Mouse (Mus musculus) kidney, embryonic 16.5 days (tissue): Measurements from ENCODE around the gene Map4k3. TPM values are rescaled to one million over a fixed set of nuclear protein-coding genes. Genes with fewer than 3 reads are reported as not detected.
"Not testable (repeated sequence)": the region's sequence is repeated elsewhere in the genome, so short reads cannot be mapped to it uniquely, and the experiment has no call there.

Experiments used
- ATAC-seq: fragments of 200-750 bp; cut with Nextera tagmentation; 2 replicates; pipeline ENCODE4 v1.8.0; 2017; ENCODE audit warnings: moderate TSS enrichment; ENCODE audit not compliant: low FRiP score, low TSS enrichment
- H3K27ac ChIP-seq: fragments of 300-500 bp; sonication (generic); 2 replicates; pipeline ENCODE4 v1.5.1; 2014; ENCODE audit warnings: low read length
- H3K27me3 ChIP-seq: fragments of 300-500 bp; sonication (generic); 2 replicates; pipeline ENCODE4 v1.6.1; 2014; ENCODE audit warnings: low read length, control low read depth, mixed read lengths; ENCODE audit not compliant: insufficient read depth
- H3K36me3 ChIP-seq: fragments of 300-500 bp; sonication (generic); 2 replicates; pipeline ENCODE4 v1.6.1; 2014; ENCODE audit warnings: low read length, control low read depth, mixed read lengths; ENCODE audit not compliant: insufficient read depth
- H3K4me1 ChIP-seq: fragments of 300-500 bp; sonication (generic); 2 replicates; pipeline ENCODE4 v1.6.1; 2014; ENCODE audit warnings: low read length, control low read depth, mixed read lengths; ENCODE audit not compliant: insufficient read depth
- H3K4me2 ChIP-seq: fragments of 300-500 bp; sonication (generic); replicated peaks from 2 replicates; pipeline ENCODE4 v1.6.1; 2014; ENCODE audit warnings: low read depth, low read length
- H3K4me3 ChIP-seq: fragments of 300-500 bp; sonication (generic); 2 replicates; pipeline ENCODE4 v1.5.1; 2014; ENCODE audit warnings: mild to moderate bottlenecking, low read length
- H3K9ac ChIP-seq: fragments of 300-500 bp; sonication (generic); replicated peaks from 2 replicates; pipeline ENCODE4 v1.6.1; 2014; ENCODE audit warnings: low read length
- H3K9me3 ChIP-seq: fragments of 300-500 bp; sonication (generic); 2 replicates; pipeline ENCODE4 v1.6.1; 2016; ENCODE audit warnings: low read length, control low read depth
- WGBS: fragments of 180-500 bp; shearing (Covaris S2); extraction: QIAGEN DNeasy Blood & Tissue Kit; methylation state at CpG from one replicate; pipeline ENCODE4 v1.1.7; 2014; 5-methylcytosine and 5-hydroxymethylcytosine counted together
- polyA plus RNA-seq: library from polyadenylated mRNA; unstranded; fragments of >200 nt; fragmentation: Nextera tagmentation; extraction: Ambion mirVana; gene quantifications from 2 replicates; pipeline ENCODE4 v1.2.1, GENCODE M21; 2015

The Map4k3 gene
- polyA plus RNA-seq, 1 experiment from 2014 or later: 22.8 TPM

DNA sequence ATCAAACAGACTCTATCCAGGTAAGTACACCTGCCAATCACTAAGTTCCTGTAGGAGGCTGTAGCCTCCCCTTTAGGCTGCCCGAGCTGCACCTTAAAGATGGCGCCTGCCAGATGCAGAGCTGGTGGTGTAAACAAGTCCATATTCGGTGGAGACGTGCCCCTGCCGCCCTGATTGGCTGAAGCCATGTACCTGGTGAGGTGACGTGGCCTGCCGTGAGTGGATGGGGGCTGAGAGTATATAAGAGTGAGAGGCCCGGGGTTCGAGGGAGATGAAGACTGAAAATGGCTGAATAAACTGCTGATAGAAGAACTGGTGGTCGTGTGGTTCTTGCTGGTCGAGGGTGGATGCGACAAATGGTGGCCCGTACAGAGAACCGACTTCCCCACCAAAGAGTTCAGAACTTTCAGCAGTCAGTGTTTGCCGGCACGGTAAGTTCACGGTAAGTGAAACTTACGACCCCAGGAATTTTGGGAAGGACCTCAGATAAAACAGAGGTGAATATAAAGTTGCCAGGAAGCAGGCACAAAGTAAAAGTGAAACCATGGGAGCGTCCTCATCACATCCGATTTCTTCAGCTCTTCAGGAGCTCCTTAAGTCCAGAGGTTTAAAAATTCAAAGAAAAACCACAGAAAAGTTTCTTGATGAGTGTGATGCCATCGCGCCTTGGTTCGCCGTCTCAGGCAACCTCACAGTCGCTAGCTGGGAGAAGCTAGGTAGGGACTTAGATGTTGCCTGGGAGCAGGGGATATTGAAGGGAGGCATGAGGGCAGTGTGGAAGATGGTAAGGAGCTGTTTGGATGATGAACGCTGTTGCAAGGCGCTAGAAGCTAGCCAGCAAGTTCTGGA, 164.3 kb downstream of the Map4k3 start:
- not testable (repeated sequence) for H3K27me3 ChIP-seq, H3K4me1 ChIP-seq, H3K36me3 ChIP-seq, H3K9ac ChIP-seq, ATAC-seq, H3K4me3 ChIP-seq, H3K4me2 ChIP-seq, H3K27ac ChIP-seq, H3K9me3 ChIP-seq
- WGBS: 95% methylated on average over 27 of the region's 27 CpGs

DNA sequence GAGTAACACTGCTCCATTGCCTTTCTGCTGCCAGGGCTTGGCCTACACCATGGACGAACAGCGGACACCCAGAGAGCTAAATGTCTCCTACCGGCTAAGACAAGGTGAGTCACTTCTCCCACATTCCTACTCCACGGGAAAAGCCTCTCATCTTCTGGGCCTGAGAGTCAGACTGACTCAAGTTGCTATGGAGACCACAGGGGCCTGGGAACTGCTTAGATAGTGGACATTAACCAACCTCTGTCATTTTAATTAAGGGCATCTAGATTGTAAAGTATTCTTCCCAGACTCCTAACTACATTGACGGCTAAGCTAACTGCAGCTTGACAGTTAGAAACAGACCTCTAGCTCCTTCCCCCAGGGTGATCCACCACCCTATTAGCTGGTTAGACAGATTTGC, 165.5 kb downstream of the Map4k3 start:
- Histone ChIP-seq H3K9ac (no peak overlapping the region), H3K4me1 (0 out of 2 replicates have a peak, but pooled peaks cover 3% of the 10 kb centered on the region), H3K9me3 (0 out of 2 replicates have a peak, but pooled peaks cover 4% of the 10 kb centered on the region), H3K27ac (no peak overlapping the region), H3K4me2 (no peak overlapping the region), H3K27me3 (no peaks in the 10 kb centered on the region), H3K36me3 (no peaks in the 10 kb centered on the region), H3K4me3 (no peak overlapping the region)
- WGBS: 84% methylated on average over 5 of the region's 5 CpGs
- ATAC-seq: no peak

GRCm38 (mm10) chr17:80560669-80561401, 167.4 kb downstream of the Map4k3 start:
- no peak overlapping the region for H3K27ac ChIP-seq
- no peaks in the 10 kb centered on the region for H3K9me3 ChIP-seq
- peak overlapping the region; percentile 14; the same call in 1 of the 2 replicates for H3K4me3 ChIP-seq
- H3K36me3 ChIP-seq: no peaks in the 10 kb centered on the region
- peak; percentile 72 for ATAC-seq
- H3K4me2 ChIP-seq: peak overlapping the region; percentile 41; the same call in 1 of the 2 replicates
- no peak overlapping the region for H3K9ac ChIP-seq
- H3K4me1 ChIP-seq: 0 out of 2 replicates have a peak, but pooled peaks cover 3% of the 10 kb centered on the region
- 17% methylated on average over 12 of the region's 12 CpGs for WGBS
- H3K27me3 ChIP-seq: no peaks in the 10 kb centered on the region

DNA sequence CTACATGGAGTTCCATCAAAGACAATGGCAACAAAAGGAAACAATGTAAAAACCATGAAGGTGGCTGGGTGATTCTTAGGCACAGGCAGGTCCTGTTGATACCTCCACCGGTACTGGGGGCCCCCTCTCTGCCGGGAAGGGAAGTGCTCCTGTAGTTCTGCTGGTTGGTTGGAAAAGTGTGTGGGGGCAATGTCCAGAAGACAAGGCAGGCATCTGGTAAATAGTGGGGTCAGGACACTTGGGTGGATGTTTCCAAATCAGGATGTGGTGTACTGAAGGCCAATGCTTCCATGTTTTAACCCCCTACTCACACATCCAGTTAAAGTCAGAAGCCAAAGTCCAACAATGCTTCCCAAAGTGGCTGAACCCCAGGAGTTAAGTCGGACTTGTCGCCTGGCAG, 168.5 kb downstream of the Map4k3 start:
- H3K4me3 ChIP-seq: no peak overlapping the region
- no peaks in the 10 kb centered on the region for H3K9me3 ChIP-seq
- 94% methylated on average over 4 of the region's 4 CpGs for WGBS
- no peak overlapping the region for H3K9ac ChIP-seq
- no peaks in the 10 kb centered on the region for H3K36me3 ChIP-seq
- no peak overlapping the region for H3K27ac ChIP-seq
- 0 out of 2 replicates have a peak, but pooled peaks cover 3% of the 10 kb centered on the region for H3K4me1 ChIP-seq
- no peak overlapping the region for H3K4me2 ChIP-seq
- no peak for ATAC-seq
- H3K27me3 ChIP-seq: no peaks in the 10 kb centered on the region

DNA sequence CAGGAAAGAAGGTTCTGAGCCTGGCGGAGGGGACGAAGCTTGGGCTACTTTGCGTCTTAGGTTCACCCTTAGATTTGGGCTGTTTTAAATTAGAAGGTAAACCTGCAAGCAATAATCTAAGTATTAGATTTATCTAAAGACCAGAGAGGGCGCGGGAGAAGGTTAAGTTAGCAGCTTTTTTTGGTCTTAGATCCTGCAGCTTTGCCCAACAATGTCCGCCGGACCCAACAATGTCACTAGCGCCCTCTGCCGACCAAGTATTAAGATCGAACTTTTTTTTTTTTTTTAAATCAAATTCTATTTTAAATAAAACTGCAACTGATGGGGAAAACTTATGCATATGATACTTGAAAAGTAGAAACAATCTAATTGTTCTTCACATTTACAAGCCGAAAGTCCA, 169.2 kb downstream of the Map4k3 start:
- WGBS: 33% methylated on average over 11 of the region's 11 CpGs
- H3K4me1 ChIP-seq: 0 out of 2 replicates have a peak, but pooled peaks cover 3% of the 10 kb centered on the region
- no peak overlapping the region for H3K27ac ChIP-seq
- no peak overlapping the region for H3K9ac ChIP-seq
- H3K27me3 ChIP-seq: no peaks in the 10 kb centered on the region
- H3K36me3 ChIP-seq: no peaks in the 10 kb centered on the region
- no peaks in the 10 kb centered on the region for H3K9me3 ChIP-seq
- ATAC-seq: no peak
- no peak overlapping the region for H3K4me3 ChIP-seq
- H3K4me2 ChIP-seq: no peak overlapping the region; the same call in 1 of the 2 replicates

- no peaks in the 10 kb centered on the region for H3K27me3 ChIP-seq
- 0 out of 2 replicates have a peak, but pooled peaks cover 3% of the 10 kb centered on the region for H3K4me1 ChIP-seq
- WGBS: 70% methylated on average over 14 of the region's 14 CpGs
- H3K9me3 ChIP-seq: no peaks in the 10 kb centered on the region
- no peaks in the 10 kb centered on the region for H3K36me3 ChIP-seq
- 0 out of 2 replicates have a peak, but pooled peaks have one; percentile 17 for ATAC-seq
- H3K9ac ChIP-seq: no peak overlapping the region
- H3K4me3 ChIP-seq: no peak overlapping the region
- no peak overlapping the region for H3K27ac ChIP-seq
- no peak overlapping the region for H3K4me2 ChIP-seq
Observed at GRCm38 (mm10) chr17:80558583-80558982, 169.7 kb downstream of the Map4k3 start.

DNA sequence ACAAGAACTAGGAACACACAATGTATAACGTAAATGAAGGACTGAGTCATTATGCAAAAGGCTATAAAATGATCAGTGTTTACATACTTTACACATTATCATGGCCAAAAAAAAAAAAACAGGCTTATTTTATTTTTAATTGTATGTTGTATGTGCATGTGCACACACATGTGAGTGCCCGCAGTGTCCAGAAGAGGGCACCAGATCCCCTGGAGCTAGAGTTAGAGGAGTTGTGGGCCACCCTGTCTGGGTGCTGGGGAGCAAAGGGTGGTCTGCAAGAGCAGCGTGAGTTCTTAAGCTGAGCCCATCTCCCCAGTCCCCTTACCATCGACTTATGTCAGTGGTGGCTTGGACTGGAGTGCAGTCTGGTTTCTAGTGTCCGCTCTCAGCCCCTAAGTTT, 170.8 kb downstream of the Map4k3 start:
- Histone ChIP-seq H3K27me3 (no peaks in the 10 kb centered on the region), H3K27ac (no peak overlapping the region), H3K36me3 (no peaks in the 10 kb centered on the region), H3K4me1 (0 out of 2 replicates have a peak, but pooled peaks cover 3% of the 10 kb centered on the region), H3K4me2 (no peak overlapping the region), H3K9ac (no peak overlapping the region), H3K4me3 (no peak overlapping the region), H3K9me3 (no peaks in the 10 kb centered on the region)
- 89% methylated on average over 5 of the region's 5 CpGs for WGBS
- no peak for ATAC-seq

GRCm38 (mm10) chr17:80553318-80554270, 174.7 kb downstream of the Map4k3 start:
- Histone ChIP-seq H3K36me3 (no peaks in the 10 kb centered on the region), H3K4me2 (peak overlapping the region; percentile 77), H3K27me3 (no peaks in the 10 kb centered on the region), H3K27ac (no peak overlapping the region), H3K9ac (peak overlapping the region; percentile 72), H3K4me3 (peak overlapping the region; percentile 68), H3K9me3 (no peaks in the 10 kb centered on the region), H3K4me1 (no peaks in the 10 kb centered on the region)
- 2% methylated on average over 35 of the region's 35 CpGs for WGBS
- ATAC-seq: peak; percentile 91

- Histone ChIP-seq H3K27ac (no peak overlapping the region), H3K9me3 (no peaks in the 10 kb centered on the region), H3K4me1 (no peaks in the 10 kb centered on the region), H3K27me3 (no peaks in the 10 kb centered on the region), H3K9ac (no peak overlapping the region), H3K4me3 (no peak overlapping the region), H3K4me2 (no peak overlapping the region; the same call in 1 of the 2 replicates), H3K36me3 (no peaks in the 10 kb centered on the region)
- no peak for ATAC-seq
- WGBS: 87% methylated on average over 4 of the region's 4 CpGs
Observed at GRCm38 (mm10) chr17:80552653-80553052, 175.6 kb downstream of the Map4k3 start.
